Mouse (Mus musculus) megakaryocyte, embryonic 14.5 days (primary cell): ENCODE measurements around the gene Trp53rka.

ENCODE experiments used
- FLI1 ChIP-seq: IDR thresholded peaks from 2 replicates; pipeline ENCODE4 v1.6.1; 2012; ENCODE audit warnings: low read length, inconsistent platforms, mixed read lengths
- GATA1 ChIP-seq: IDR thresholded peaks from 3 replicates; pipeline ENCODE4 v1.6.1; 2012; ENCODE audit warnings: mixed read lengths, low read length, inconsistent platforms, borderline replicate concordance

- no peak for TF ChIP-seq GATA1
- TF ChIP-seq FLI1: no peak
Measured at GRCm38 (mm10) chr2:165497706-165498275, 4.7 kb upstream of the Trp53rka start.
